Mouse (Mus musculus): ENCODE data around the gene Slc16a7. TPM values are rescaled to one million over a fixed set of nuclear protein-coding genes. Genes with fewer than 3 reads are reported as not detected.

The Slc16a7 gene
- 10 to 100 TPM; 18.2 to 20.2 TPM for total RNA-seq (2021)

DNA sequence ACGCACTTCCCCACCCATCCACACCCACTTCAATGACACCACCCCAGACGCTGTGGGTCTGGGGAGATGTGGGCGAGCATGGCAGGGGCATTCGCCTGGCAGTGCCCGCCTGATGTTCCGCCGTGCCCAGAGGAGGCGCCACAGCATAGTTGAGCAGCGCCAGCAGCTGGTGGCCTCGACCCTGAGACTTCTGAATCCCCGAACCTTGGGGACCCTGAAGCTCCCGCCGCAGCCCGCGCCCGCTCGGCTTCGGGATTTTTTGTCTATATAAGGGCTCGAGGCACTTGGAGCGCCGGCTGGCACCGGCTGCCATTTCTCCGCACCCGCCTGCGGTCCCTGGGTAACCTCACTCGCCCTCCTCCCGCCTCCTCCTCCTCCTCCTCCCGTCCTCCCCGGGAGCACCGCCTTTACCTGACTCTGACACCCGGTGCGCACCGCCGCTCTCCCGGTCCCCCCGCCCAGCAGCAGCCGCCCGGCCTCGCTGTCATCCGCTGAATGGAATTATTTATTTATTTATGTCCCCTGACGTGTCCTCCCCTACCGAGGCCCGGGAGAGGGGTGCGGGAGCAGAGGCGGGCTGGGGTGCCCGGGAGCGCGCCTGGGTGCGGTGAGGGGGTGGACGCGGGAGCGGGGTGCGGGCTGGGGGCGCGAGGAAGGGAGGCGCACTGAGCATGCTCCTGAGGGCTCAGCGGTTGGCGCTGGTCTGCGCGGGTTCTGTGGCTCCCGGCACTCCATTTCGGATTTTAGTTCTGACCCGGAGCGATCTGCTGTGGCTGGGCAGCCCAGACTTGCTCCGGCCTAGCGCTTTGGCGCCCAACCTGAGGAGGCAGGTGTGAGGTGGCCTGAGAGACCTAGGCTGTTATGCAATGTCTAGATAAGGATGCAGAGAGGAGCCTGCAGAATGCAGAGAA is at the start of gene Slc16a7:
Gene Slc16a7, minus strand, starts transcription at position 590 of the 911 bp plus-strand sequence.
- DNase-seq = peak; percentile 81 to 83
- intact Hi-C loops (cut with DNase I) = loop anchor here (5.0 kb wide), 1 partner anchor 62 kb away; no protein-coding TSS in a partner anchor

GRCm38 (mm10) chr10:125418795-125419194 is 29.5 kb upstream of the Slc16a7 start:
- peak in 1 of 2 experiments; percentile 6 for DNase-seq

DNA sequence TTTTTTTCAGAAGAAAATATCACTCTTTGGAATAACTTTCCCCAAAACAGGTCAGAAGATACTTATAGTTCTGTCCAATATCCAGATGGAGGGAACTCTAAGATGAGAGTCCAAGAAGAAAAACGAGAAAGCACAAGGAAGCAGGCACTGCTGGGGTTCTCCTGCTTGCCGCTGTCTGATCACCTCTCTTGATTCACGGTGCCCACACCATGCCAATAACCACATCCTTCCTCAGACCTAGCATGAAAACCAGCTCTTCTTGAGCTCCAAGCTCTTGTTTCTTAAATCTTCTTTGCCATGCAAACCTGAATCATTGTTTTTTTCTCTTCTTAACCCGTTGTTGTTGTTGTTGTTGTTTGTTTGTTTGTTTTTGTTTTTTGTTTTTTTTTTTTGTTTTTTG is 10.5 kb upstream of the Slc16a7 start:
- DNase-seq = no peak
- intact Hi-C loops (cut with DNase I) = no loop called here

More at GRCm38 (mm10) chr10:125418795-125419194, 29.5 kb upstream of the Slc16a7 start:
- intact Hi-C loops (cut with DNase I) = no loop called here

DNA sequence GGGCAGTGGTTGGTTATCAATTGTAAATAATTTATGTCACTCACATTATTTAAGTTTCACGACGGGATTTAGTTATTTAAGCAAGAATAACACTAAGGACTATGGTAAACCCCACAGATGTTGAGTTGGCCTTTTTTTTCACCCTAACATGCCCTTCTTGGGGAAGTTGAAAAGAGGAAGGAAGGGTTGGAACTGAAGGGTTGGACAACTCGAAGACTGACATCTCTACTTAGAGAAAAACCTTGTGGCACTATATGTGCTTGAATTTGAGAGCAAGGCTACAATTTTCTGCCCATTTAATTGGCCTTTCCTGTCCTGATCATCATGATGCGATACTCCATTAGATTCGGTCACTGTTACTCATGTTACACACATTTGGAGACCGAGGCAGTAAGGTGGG is 746 bp upstream of the Slc16a7 start:
- DNase-seq = no peak
- intact Hi-C loops (cut with DNase I) = no loop called here

DNA sequence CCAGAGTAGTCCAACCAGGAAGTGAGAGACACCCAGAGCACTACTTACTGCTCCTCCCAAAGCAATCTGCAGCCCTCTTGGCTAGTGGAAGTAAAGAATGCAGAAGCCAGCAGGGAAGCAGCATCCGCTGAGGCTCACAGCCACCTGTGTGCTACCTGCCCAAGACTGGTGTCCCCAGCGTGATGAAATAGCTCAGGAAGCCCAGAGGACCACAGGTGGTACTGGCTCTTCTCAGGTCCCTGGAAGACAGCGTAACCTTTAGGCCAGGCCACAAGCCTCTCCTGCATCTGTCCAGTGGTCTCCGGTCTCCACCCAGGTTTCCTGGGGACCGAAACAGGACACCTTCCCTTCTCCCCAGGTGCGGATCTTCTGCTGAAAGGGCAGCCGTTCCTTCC is 787 bp downstream of the Slc16a7 start:
- intact Hi-C loops (cut with DNase I) = loop anchor here (5.0 kb wide), 1 partner anchor 61 kb away; no protein-coding TSS in a partner anchor
- DNase-seq = peak in 1 of 2 experiments; percentile 21

DNA sequence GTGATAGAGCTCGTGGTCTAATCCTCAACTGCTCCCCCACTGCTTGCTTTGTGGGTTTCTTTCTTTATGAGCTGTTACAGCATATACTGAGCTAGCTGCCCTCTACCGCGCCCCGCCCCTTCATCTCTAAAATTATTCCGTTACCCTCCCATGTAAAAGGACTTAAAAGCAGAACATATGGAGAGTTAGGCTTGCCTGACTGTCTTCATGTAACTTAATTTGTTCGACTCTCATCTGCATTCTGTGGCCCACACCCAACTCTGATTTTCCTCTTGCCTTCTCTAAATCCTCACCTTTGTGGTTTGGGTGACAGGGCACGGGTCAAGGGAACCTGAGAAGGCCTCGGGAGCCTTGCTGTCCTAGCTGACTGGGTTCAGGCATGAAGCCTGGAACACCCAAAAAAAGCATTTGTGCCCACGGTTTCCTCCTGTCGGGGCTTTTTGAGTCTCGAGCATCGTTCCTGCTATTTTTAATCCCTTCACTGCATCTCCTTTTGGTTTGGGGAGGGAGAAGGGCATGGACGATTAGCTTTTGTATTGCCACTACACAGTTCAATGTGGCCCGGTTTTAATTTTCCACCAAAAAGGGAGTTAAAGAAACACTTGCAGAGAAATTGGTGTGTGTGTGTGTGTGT is 1.4 kb downstream of the Slc16a7 start:
- intact Hi-C loops (cut with DNase I) = loop anchor here (5.0 kb wide), 1 partner anchor 61 kb away; no protein-coding TSS in a partner anchor
- peak in 1 of 2 experiments; percentile 15 for DNase-seq

GRCm38 (mm10) chr10:125375526-125375925 is 13.7 kb downstream of the Slc16a7 start:
- intact Hi-C loops (cut with DNase I) = no loop called here
- no peak for DNase-seq

DNA sequence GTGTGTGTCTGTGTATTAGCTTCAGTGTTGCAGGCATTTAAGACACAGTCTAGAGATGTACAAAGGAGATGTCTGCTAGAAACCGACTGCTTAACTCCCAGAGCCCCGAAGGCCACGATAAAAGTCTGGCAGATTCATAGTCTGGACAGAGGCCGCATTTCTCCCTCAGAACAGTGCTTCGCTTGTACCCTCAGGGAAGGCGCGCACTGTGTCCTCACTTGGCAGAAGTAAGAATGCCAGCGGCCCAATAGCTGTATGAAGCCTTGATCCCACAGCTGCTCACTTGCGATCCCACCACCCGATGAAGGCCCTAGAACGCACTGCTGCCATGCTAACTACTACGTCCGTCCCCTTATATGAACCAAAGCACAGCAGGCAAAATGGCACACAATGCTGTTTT is 16.6 kb downstream of the Slc16a7 start:
- intact Hi-C loops (cut with DNase I) = no loop called here
- DNase-seq = no peak

DNA sequence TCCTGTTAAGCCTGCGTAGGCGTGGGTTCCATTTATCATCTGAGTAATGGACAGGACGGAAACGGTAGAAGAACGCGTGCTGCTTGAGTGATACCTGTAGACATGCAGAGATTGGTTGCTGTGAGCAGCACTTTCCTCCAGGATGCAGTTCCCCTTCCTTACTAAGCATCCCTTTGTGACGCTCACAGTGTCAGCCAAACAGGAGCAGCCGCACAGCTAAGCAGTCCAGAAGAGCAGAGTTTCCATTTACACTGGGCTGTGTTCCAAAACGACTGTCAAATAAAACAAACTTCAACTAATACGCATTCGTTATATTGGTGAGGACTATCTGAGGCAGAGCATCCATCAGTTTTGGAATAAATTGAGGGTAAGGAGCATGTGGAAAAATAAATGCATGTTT is 17.8 kb downstream of the Slc16a7 start:
- intact Hi-C loops (cut with DNase I) = no loop called here
- no peak for DNase-seq

- intact Hi-C loops (cut with DNase I) = no loop called here
- DNase-seq = peak; percentile 29 to 32
Observed at GRCm38 (mm10) chr10:125370037-125370610, 19.1 kb downstream of the Slc16a7 start.

GRCm38 (mm10) chr10:125358479-125358878 is 30.8 kb downstream of the Slc16a7 start:
- intact Hi-C loops (cut with DNase I) = no loop called here
- DNase-seq = no peak

- DNase-seq = no peak
- intact Hi-C loops (cut with DNase I) = no loop called here
Observed at GRCm38 (mm10) chr10:125352805-125353204, 36.5 kb downstream of the Slc16a7 start.

GRCm38 (mm10) chr10:125348171-125348570 is 41.1 kb downstream of the Slc16a7 start:
- DNase-seq = no peak

GRCm38 (mm10) chr10:125347149-125347548 is 42.1 kb downstream of the Slc16a7 start:
- intact Hi-C loops (cut with DNase I) = loop anchor here (5.0 kb wide), 1 partner anchor 80 kb away; no protein-coding TSS in a partner anchor
- no peak for DNase-seq

More at GRCm38 (mm10) chr10:125348171-125348570, 41.1 kb downstream of the Slc16a7 start:
- intact Hi-C loops (cut with DNase I) = loop anchor here (5.0 kb wide), 1 partner anchor 81 kb away; no protein-coding TSS in a partner anchor

DNA sequence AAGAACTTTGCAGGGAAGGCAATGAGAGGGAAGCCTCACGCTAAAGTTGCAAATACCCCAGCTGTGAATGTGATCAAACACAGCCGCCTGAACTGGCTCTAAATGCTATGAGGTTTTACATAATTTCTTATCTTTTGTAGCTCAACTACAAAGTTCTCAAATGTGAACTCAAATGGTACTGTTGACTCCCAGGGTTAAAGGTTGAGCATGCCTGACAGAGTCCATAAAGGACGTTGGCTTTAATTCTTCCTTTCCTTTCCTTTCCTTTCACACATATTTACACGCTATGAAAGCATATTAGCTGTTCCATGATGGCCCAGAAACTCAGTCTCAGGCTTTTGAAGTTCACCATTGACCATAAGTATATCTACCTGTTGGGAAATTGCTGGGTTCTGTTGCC is 42.9 kb downstream of the Slc16a7 start:
- intact Hi-C loops (cut with DNase I) = loop anchor here (5.0 kb wide), 1 partner anchor 79 kb away; no protein-coding TSS in a partner anchor
- no peak for DNase-seq

- intact Hi-C loops (cut with DNase I) = loop anchor here (5.0 kb wide), 1 partner anchor 78 kb away; no protein-coding TSS in a partner anchor
- DNase-seq = peak in 1 of 2 experiments; percentile 44
Observed at GRCm38 (mm10) chr10:125345583-125345982, 43.7 kb downstream of the Slc16a7 start.

GRCm38 (mm10) chr10:125342204-125342603 is 47.1 kb downstream of the Slc16a7 start:
- intact Hi-C loops (cut with DNase I) = no loop called here
- DNase-seq = peak; percentile 48 to 50

DNA sequence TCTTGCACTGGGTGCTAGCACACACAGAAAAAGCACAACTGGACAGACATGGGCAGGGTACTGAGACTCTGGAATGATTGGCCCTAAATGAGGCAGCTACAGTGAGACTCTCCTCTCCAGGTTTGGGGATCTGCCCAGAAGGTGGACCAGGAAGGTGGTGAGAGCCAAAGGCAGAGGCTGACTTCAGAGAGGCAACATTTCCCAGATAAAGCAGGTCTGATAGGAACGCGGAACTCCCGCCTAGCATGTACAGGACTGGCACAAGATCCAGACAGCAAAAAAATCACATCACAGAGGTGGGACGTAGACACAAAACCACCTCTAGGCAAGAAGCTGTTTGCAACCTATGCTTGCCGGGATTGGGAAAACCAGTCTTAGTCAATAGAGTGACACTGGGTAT is 55.5 kb downstream of the Slc16a7 start:
- intact Hi-C loops (cut with DNase I) = no loop called here
- DNase-seq = no peak

GRCm38 (mm10) chr10:125331334-125331733 is 57.9 kb downstream of the Slc16a7 start:
- intact Hi-C loops (cut with DNase I) = no loop called here

GRCm38 (mm10) chr10:125328331-125329063 is 60.8 kb downstream of the Slc16a7 start:
- no peak for DNase-seq
- intact Hi-C loops (cut with DNase I) = loop anchor here (5.0 kb wide), 1 partner anchor 59 kb away; the partner anchor contains the start of gene Slc16a7

More at GRCm38 (mm10) chr10:125331334-125331733, 57.9 kb downstream of the Slc16a7 start:
- no peak for DNase-seq

All from heart, postnatal 10 days (tissue).